ENCODE assay signal across 15 mouse cellular contexts in genomic region chr1:78532184-78532800, GRCm38 (mm10). TPM values are rescaled to one million over a fixed set of nuclear protein-coding genes. Genes with fewer than 3 reads are reported as not detected.
DNase-seq lines count a peak whose midpoint lies in the region; ATAC-seq and TF ChIP-seq lines count a peak whose summit lies in the region.
"Had no signal": no experiment of that assay in that cellular context is flagged by ENCODE, and none has a peak within 500 bp of the region (broad histone marks: within the 10 kb centered on the region; RNA-seq: fewer than 3 reads in every experiment).

No protein-coding gene starts in this region.

- H3K4me2 ChIP-seq in lung, embryonic 15.5 days, result no peak overlapping the region
- H3K4me2 ChIP-seq in myocyte (ENCODE audit: low read depth), result peak overlapping the region; percentile 57
- no peak overlapping the region for H3K4me2 ChIP-seq in stomach, postnatal 0 days (replicated peaks; ENCODE audit: low read depth)
- H3K4me2 ChIP-seq in heart, embryonic 11.5 days, result no peak overlapping the region
- H3K4me2 ChIP-seq: limb, embryonic 12.5 days; neural tube, embryonic 15.5 days had no signal

- no peak for TF ChIP-seq CTCF in stomach, postnatal 0 days (IDR thresholded peaks at IDR 0.05; ENCODE audit: low read depth)

- TF ChIP-seq EP300 in stomach, postnatal 0 days (optimal IDR thresholded peaks at IDR 0.05), result no peak

- H3K4me1 ChIP-seq in lung, embryonic 15.5 days, result no peaks in the 10 kb centered on the region
- no peaks in the 10 kb centered on the region for H3K4me1 ChIP-seq in stomach, postnatal 0 days (replicated peaks; ENCODE audit: control insufficient read depth, insufficient read depth)
- H3K4me1 ChIP-seq in heart, embryonic 11.5 days (ENCODE audit: control insufficient read depth, insufficient read depth, low read length), result no peaks in the 10 kb centered on the region
- H3K4me1 ChIP-seq: limb, embryonic 12.5 days had no signal

- H3K9me3 ChIP-seq in lung, embryonic 15.5 days, result no peaks in the 10 kb centered on the region
- H3K9me3 ChIP-seq in stomach, postnatal 0 days (ENCODE audit: control insufficient read depth, low read length), result no peaks in the 10 kb centered on the region
- no peaks in the 10 kb centered on the region for H3K9me3 ChIP-seq in heart, embryonic 11.5 days (replicated peaks; ENCODE audit: control insufficient read depth, low read length)
- H3K9me3 ChIP-seq: limb, embryonic 12.5 days; midbrain, embryonic 10.5 days; neural tube, embryonic 15.5 days had no signal

- WGBS in lung, embryonic 15.5 days, result 74% methylated on average over 15 of the region's 15 CpGs
- 75% methylated on average over 15 of the region's 15 CpGs for WGBS in stomach, postnatal 0 days
- WGBS in heart, embryonic 11.5 days (ENCODE audit: insufficient replicate concordance), result 80% methylated on average over 15 of the region's 15 CpGs

- peak; percentile 49 for TF ChIP-seq POLR2A in myocyte (IDR thresholded peaks at IDR 0.05; ENCODE audit: insufficient read length, low read depth)

- no peak overlapping the region for H3K9ac ChIP-seq in lung, embryonic 15.5 days
- H3K9ac ChIP-seq in stomach, postnatal 0 days (ENCODE audit: low read length), result no peak overlapping the region
- H3K9ac ChIP-seq in heart, embryonic 11.5 days (ENCODE audit: low read depth, low read length), result no peak overlapping the region
- H3K9ac ChIP-seq: forebrain, postnatal 0 days; limb, embryonic 12.5 days; neural tube, embryonic 15.5 days had no signal

- no peak overlapping the region for H3ac ChIP-seq in myocyte (ENCODE audit: control insufficient read depth, insufficient read length)

- peak; percentile 20 to 78 for DNase-seq in adrenal gland, adult (ENCODE audit: inconsistent age in 2 of 2, low spot score in 1 of 2)
- no peak for DNase-seq in adrenal gland, adult 18-20 months (ENCODE audit: low spot score in 2 of 2)
- no peak for DNase-seq in lung, postnatal 25 days (ENCODE audit: low spot score)
- peak; percentile 41 for DNase-seq in gastrocnemius, postnatal 10 days
- no peak for DNase-seq in stomach, postnatal 0 days (ENCODE audit: low spot score)
- DNase-seq: forebrain, postnatal 0 days; kidney, postnatal 14 days; thymus, postnatal 4 days had no signal

- peak; percentile 65; the same call in 1 of the 2 replicates for ATAC-seq in lung, embryonic 15.5 days (ENCODE audit: borderline replicate concordance, extremely low read depth, low FRiP score, low TSS enrichment)
- ATAC-seq in stomach, postnatal 0 days (ENCODE audit: low FRiP score, low TSS enrichment), result no peak
- ATAC-seq in heart, embryonic 11.5 days (replicated peaks; ENCODE audit: insufficient number of reproducible peaks, low FRiP score, low TSS enrichment), result no peak
- ATAC-seq: forebrain, postnatal 0 days had no signal

- no peak overlapping the region for H3K4me3 ChIP-seq in lung, embryonic 15.5 days
- H3K4me3 ChIP-seq in myocyte, result no peak overlapping the region
- no peak overlapping the region for H3K4me3 ChIP-seq in stomach, postnatal 0 days (ENCODE audit: low read depth, low read length)
- H3K4me3 ChIP-seq in heart, embryonic 11.5 days (ENCODE audit: low read depth, low read length), result no peak overlapping the region
- H3K4me3 ChIP-seq: limb, embryonic 12.5 days; midbrain, embryonic 10.5 days; neural tube, embryonic 15.5 days had no signal

- no peak overlapping the region for H3K27ac ChIP-seq in lung, embryonic 15.5 days
- H3K27ac ChIP-seq in stomach, postnatal 0 days (replicated peaks), result no peak overlapping the region
- H3K27ac ChIP-seq in heart, embryonic 11.5 days (ENCODE audit: low read depth, low read length), result no peak overlapping the region
- H3K27ac ChIP-seq: limb, embryonic 12.5 days; midbrain, embryonic 10.5 days; neural tube, embryonic 15.5 days had no signal

- no peaks in the 10 kb centered on the region for H3K79me2 ChIP-seq in myocyte (ENCODE audit: control insufficient read depth, insufficient read depth)

- H3K36me3 ChIP-seq in lung, embryonic 15.5 days, result no peaks in the 10 kb centered on the region
- no peaks in the 10 kb centered on the region for H3K36me3 ChIP-seq in myocyte (ENCODE audit: control insufficient read depth, insufficient read depth)
- H3K36me3 ChIP-seq in stomach, postnatal 0 days (ENCODE audit: control insufficient read depth, insufficient read depth, low read length), result no peaks in the 10 kb centered on the region
- no peaks in the 10 kb centered on the region for H3K36me3 ChIP-seq in heart, embryonic 11.5 days (ENCODE audit: control insufficient read depth, insufficient read depth, low read length)
- H3K36me3 ChIP-seq: limb, embryonic 12.5 days; midbrain, embryonic 10.5 days; neural tube, embryonic 15.5 days had no signal

- H3K27me3 ChIP-seq in lung, embryonic 15.5 days, result no peaks in the 10 kb centered on the region
- H3K27me3 ChIP-seq in myocyte (ENCODE audit: control insufficient read depth, insufficient read depth, insufficient read length), result no peaks in the 10 kb centered on the region
- no peaks in the 10 kb centered on the region for H3K27me3 ChIP-seq in stomach, postnatal 0 days (ENCODE audit: control insufficient read depth, insufficient read depth, low read length)
- H3K27me3 ChIP-seq in heart, embryonic 11.5 days (ENCODE audit: control insufficient read depth, insufficient read depth, low read length), result no peaks in the 10 kb centered on the region
- H3K27me3 ChIP-seq: limb, embryonic 12.5 days; neural tube, embryonic 15.5 days had no signal

TF ChIP-seq in myocyte, 11 proteins besides CTCF, POLR2A, EP300 and RAD21:
- TF ChIP-seq MYOD1 (IDR thresholded peaks at IDR 0.05; ENCODE audit: control insufficient read depth in 1 of 3, insufficient read length in 2 of 3, low read depth in 2 of 3), result peak; percentile 27 to 67 (median 48)
- no peak for TF ChIP-seq E2F4 (IDR thresholded peaks at IDR 0.05; ENCODE audit: insufficient read depth)
- TF ChIP-seq POLR2AphosphoS2 (IDR thresholded peaks at IDR 0.05; ENCODE audit: insufficient read length, low read depth), result no peak
- TF ChIP-seq USF1 (IDR thresholded peaks at IDR 0.05; ENCODE audit: low read depth), result peak; percentile 67
- no peak for TF ChIP-seq MAX (IDR thresholded peaks at IDR 0.05; ENCODE audit: low read depth)
- TF ChIP-seq REST (IDR thresholded peaks at IDR 0.05; ENCODE audit: insufficient read depth, insufficient read length), result no peak
- TF ChIP-seq TCF3 (IDR thresholded peaks at IDR 0.05; ENCODE audit: insufficient read length, low read depth), result peak; percentile 31
- peak; percentile 38; the same call in 1 of the 2 replicates for TF ChIP-seq CEBPB (IDR thresholded peaks at IDR 0.05; ENCODE audit: insufficient read depth, poor library complexity, severe bottlenecking)
- peak in 2 of 3 experiments; percentile 80 to 84 for TF ChIP-seq MYOG (IDR thresholded peaks at IDR 0.05; ENCODE audit: control insufficient read depth in 1 of 3, insufficient read depth in 1 of 3, insufficient read length in 2 of 3, low read depth in 2 of 3)
- TF ChIP-seq SRF (IDR thresholded peaks at IDR 0.05; ENCODE audit: control insufficient read depth, insufficient read length, low read depth), result no peak
- TF ChIP-seq TCF12 (IDR thresholded peaks at IDR 0.05; ENCODE audit: insufficient read depth, poor library complexity, severe bottlenecking), result peak; percentile 23

RNA-seq across cellular contexts. Expression of gene BC035947, which starts 20.3 kb away (rescaled TPM):
- under 1 TPM; 0.23 to 0.83 TPM for total RNA-seq in adrenal gland, adult 18-20 months (2021)
- polyA plus RNA-seq in lung, embryonic 15.5 days (2015; fragmentation: Nextera tagmentation; extraction: Ambion mirVana), result 0.06 TPM in 1 of 2 replicates, not detected in the other
- not detected for total RNA-seq in gastrocnemius, postnatal 10 days (2021)
- not detected for polyA plus RNA-seq in myocyte (2012; fragmentation: generic; extraction: Trizol)
- 0.04 and 0.06 TPM in 2 replicates for polyA plus RNA-seq in stomach, postnatal 0 days (2015; fragmentation: Nextera tagmentation; extraction: Ambion mirVana)
- 0.09 TPM in 1 of 2 replicates, not detected in the other for polyA plus RNA-seq in heart, embryonic 11.5 days (2014; fragmentation: Nextera tagmentation; extraction: Ambion mirVana)
- polyA plus RNA-seq: heart, embryonic 16.5 days had no signal

RNA-seq across cellular contexts. Expression of gene Mogat1, which starts 21.5 kb away (rescaled TPM):
- total RNA-seq in adrenal gland, adult 18-20 months (2021), result 1 to 10 TPM; 3.7 to 9.6 TPM
- 0.27 and 0.44 TPM in 2 replicates for polyA plus RNA-seq in lung, embryonic 15.5 days (2015; fragmentation: Nextera tagmentation; extraction: Ambion mirVana)
- total RNA-seq in gastrocnemius, postnatal 10 days (2021), result not detected
- polyA plus RNA-seq in myocyte (2012; fragmentation: generic; extraction: Trizol), result not detected
- polyA plus RNA-seq in stomach, postnatal 0 days (2015; fragmentation: Nextera tagmentation; extraction: Ambion mirVana), result 2.7 and 2.8 TPM in 2 replicates
- polyA plus RNA-seq in heart, embryonic 11.5 days (2014; fragmentation: Nextera tagmentation; extraction: Ambion mirVana), result not detected in 2 replicates
- polyA plus RNA-seq: limb, embryonic 12.5 days had no signal

RNA-seq across cellular contexts. Expression of gene Farsb, which starts 43.6 kb away (rescaled TPM):
- 10 to 100 TPM; 67.2 to 72.7 TPM for total RNA-seq in adrenal gland, adult 18-20 months (2021)
- polyA plus RNA-seq in lung, embryonic 15.5 days (2015; fragmentation: Nextera tagmentation; extraction: Ambion mirVana), result 126 and 129 TPM in 2 replicates
- 10 to 100 TPM; 46.4 to 48.3 TPM for total RNA-seq in gastrocnemius, postnatal 10 days (2021)
- polyA plus RNA-seq in myocyte (2012; fragmentation: generic; extraction: Trizol), result 77.5 TPM
- polyA plus RNA-seq in stomach, postnatal 0 days (2015; fragmentation: Nextera tagmentation; extraction: Ambion mirVana), result 77.8 and 81.5 TPM in 2 replicates
- 107 and 113 TPM in 2 replicates for polyA plus RNA-seq in heart, embryonic 11.5 days (2014; fragmentation: Nextera tagmentation; extraction: Ambion mirVana)

Comparison
In these comparisons a context has a peak if more than half of its experiments do, and no peak if none do; other contexts are left out.
1. DNase-seq: peak in adrenal gland, adult (2 of 2) and gastrocnemius, postnatal 10 days (single experiment); none in adrenal gland, adult 18-20 months (0 of 2), lung, postnatal 25 days (single experiment) and stomach, postnatal 0 days (single experiment).